Comparison of ENCODE assay signal across 27 mouse cellular contexts in the genomic region with DNA sequence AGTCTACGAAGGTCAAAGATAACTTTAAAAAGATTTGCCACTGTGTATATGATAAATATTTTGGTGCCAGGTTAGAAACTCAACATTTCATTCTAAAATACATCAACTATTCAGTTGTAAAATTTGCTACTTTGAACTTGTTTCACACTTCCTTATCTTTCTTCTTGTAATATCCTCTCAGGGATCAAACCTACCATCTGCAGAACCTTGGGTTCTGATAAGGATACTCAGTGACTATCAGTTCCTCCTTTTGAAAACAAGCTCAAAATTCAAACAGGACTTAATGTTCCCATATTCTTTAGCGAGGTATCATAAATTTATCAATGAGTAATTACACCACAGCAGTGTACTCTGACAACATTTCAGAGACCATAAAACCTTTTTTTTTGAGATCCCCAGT. TPM values are rescaled to one million over a fixed set of nuclear protein-coding genes. Genes with fewer than 3 reads are reported as not detected.
DNase-seq lines count a peak whose midpoint lies in the region; ATAC-seq and TF ChIP-seq lines count a peak whose summit lies in the region.
"Had no signal": no experiment of that assay in that cellular context is flagged by ENCODE, and none has a peak within 500 bp of the region (broad histone marks: within the 10 kb centered on the region; RNA-seq: fewer than 3 reads in every experiment).

No protein-coding gene starts in this region.

- H3K27me3 ChIP-seq in MEL (ENCODE audit: control insufficient read depth in 1 of 2, insufficient read depth in 2 of 2, low read length in 2 of 2), result no peaks in the 10 kb centered on the region
- no peaks in the 10 kb centered on the region for H3K27me3 ChIP-seq in intestine, embryonic 16.5 days (replicated peaks; ENCODE audit: control insufficient read depth, insufficient read depth, low read length)
- H3K27me3 ChIP-seq in midbrain, embryonic 10.5 days (ENCODE audit: low read depth, poor library complexity, severe bottlenecking), result no peaks in the 10 kb centered on the region
- H3K27me3 ChIP-seq: embryonic facial prominence, embryonic 13.5 days; embryonic facial prominence, embryonic 15.5 days; forebrain, embryonic 12.5 days had no signal

- no peak overlapping the region for H3K27ac ChIP-seq in MEL (ENCODE audit: control insufficient read depth, low read depth, low read length)
- H3K27ac ChIP-seq in intestine, embryonic 16.5 days (ENCODE audit: low read length), result no peak overlapping the region
- H3K27ac ChIP-seq in midbrain, embryonic 10.5 days (replicated peaks), result no peak overlapping the region
- H3K27ac ChIP-seq: embryonic facial prominence, embryonic 13.5 days; embryonic facial prominence, embryonic 15.5 days; forebrain, embryonic 10.5 days; forebrain, embryonic 12.5 days had no signal

- peak; percentile 64 for ATAC-seq in intestine, embryonic 16.5 days
- ATAC-seq: forebrain, embryonic 14.5 days; forebrain, embryonic 16.5 days had no signal

- TF ChIP-seq POLR2A in MEL (IDR thresholded peaks at IDR 0.05; ENCODE audit: control insufficient read depth in 1 of 2, insufficient read depth in 1 of 2, low read depth in 1 of 2, low read length in 2 of 2, poor library complexity in 1 of 2), result no peak

- H3K4me1 ChIP-seq in MEL (ENCODE audit: control insufficient read depth in 1 of 2, insufficient read depth in 2 of 2, low read length in 2 of 2), result no peaks in the 10 kb centered on the region
- H3K4me1 ChIP-seq in intestine, embryonic 16.5 days (ENCODE audit: control insufficient read depth, insufficient read depth, low read length), result no peaks in the 10 kb centered on the region
- H3K4me1 ChIP-seq in midbrain, embryonic 10.5 days, result no peaks in the 10 kb centered on the region
- H3K4me1 ChIP-seq: embryonic facial prominence, embryonic 13.5 days; embryonic facial prominence, embryonic 15.5 days; forebrain, embryonic 10.5 days; forebrain, embryonic 12.5 days had no signal

- no peaks in the 10 kb centered on the region for H3K79me2 ChIP-seq in MEL (ENCODE audit: control insufficient read depth, insufficient read depth, low read length, poor library complexity)

- H3K9ac ChIP-seq in MEL (ENCODE audit: control insufficient read depth, low read depth, low read length, poor library complexity, severe bottlenecking), result no peak overlapping the region
- H3K9ac ChIP-seq in intestine, embryonic 16.5 days (ENCODE audit: low read depth, low read length), result no peak overlapping the region
- H3K9ac ChIP-seq: embryonic facial prominence, embryonic 13.5 days; embryonic facial prominence, embryonic 15.5 days; forebrain, embryonic 12.5 days had no signal

- no peak for TF ChIP-seq RAD21 in MEL (IDR thresholded peaks at IDR 0.05; ENCODE audit: low read depth, low read length)

- H3K4me2 ChIP-seq in intestine, embryonic 16.5 days (ENCODE audit: low read depth, low read length), result no peak overlapping the region
- H3K4me2 ChIP-seq: embryonic facial prominence, embryonic 13.5 days; embryonic facial prominence, embryonic 15.5 days; forebrain, embryonic 12.5 days had no signal

- TF ChIP-seq EP300 in MEL (IDR thresholded peaks at IDR 0.05; ENCODE audit: low read depth in 1 of 2, low read length in 2 of 2), result no peak

- no peaks in the 10 kb centered on the region for H3K36me3 ChIP-seq in MEL (ENCODE audit: control insufficient read depth in 1 of 2, insufficient read depth in 2 of 2, low read length in 2 of 2)
- H3K36me3 ChIP-seq in intestine, embryonic 16.5 days (ENCODE audit: control insufficient read depth, insufficient read depth, low read length), result no peaks in the 10 kb centered on the region
- no peaks in the 10 kb centered on the region for H3K36me3 ChIP-seq in midbrain, embryonic 10.5 days
- H3K36me3 ChIP-seq: embryonic facial prominence, embryonic 13.5 days; embryonic facial prominence, embryonic 15.5 days; forebrain, embryonic 10.5 days; forebrain, embryonic 12.5 days had no signal

- H3K4me3 ChIP-seq in MEL (ENCODE audit: control insufficient read depth in 1 of 2, insufficient read depth in 1 of 2, low read depth in 2 of 2, low read length in 2 of 2), result no peak overlapping the region
- H3K4me3 ChIP-seq in intestine, embryonic 16.5 days (ENCODE audit: low read length), result no peak overlapping the region
- no peak overlapping the region for H3K4me3 ChIP-seq in midbrain, embryonic 10.5 days
- H3K4me3 ChIP-seq: embryonic facial prominence, embryonic 13.5 days; embryonic facial prominence, embryonic 15.5 days; erythroblast, embryonic 14.5 days; forebrain, embryonic 10.5 days; forebrain, embryonic 12.5 days had no signal

- DNase-seq in MEL (ENCODE audit: low read depth, low spot score), result no peak
- DNase-seq in midbrain, embryonic 10.5 days (ENCODE audit: low spot score), result no peak
- DNase-seq in gastrocnemius, postnatal 25 days, result no peak
- DNase-seq in cerebellum, postnatal 36 days, result no peak
- DNase-seq: adrenal gland, adult 2 months; adrenal gland, postnatal 10 days; adrenal gland, postnatal 25 days; cerebellum, adult 11-12 months; cerebellum, adult 2 months; cerebellum, adult 9-10 months; cerebellum, postnatal 10 days; cerebellum, postnatal 25 days; embryo, embryonic 11 days had no signal

- TF ChIP-seq CTCF in MEL (IDR thresholded peaks at IDR 0.05 in 2 of 3, conservative IDR thresholded peaks at IDR 0.05 in 1 of 3; ENCODE audit: control insufficient read depth in 1 of 3, insufficient read depth in 1 of 3, low read depth in 2 of 3, low read length in 3 of 3, poor library complexity in 1 of 3, severe bottlenecking in 1 of 3), result no peak

- no peaks in the 10 kb centered on the region for H3K9me3 ChIP-seq in MEL (replicated peaks; ENCODE audit: insufficient read depth, low read length)
- H3K9me3 ChIP-seq in intestine, embryonic 16.5 days (ENCODE audit: control insufficient read depth, low read length), result no peaks in the 10 kb centered on the region
- H3K9me3 ChIP-seq in midbrain, embryonic 10.5 days (replicated peaks), result no peaks in the 10 kb centered on the region
- H3K9me3 ChIP-seq: embryonic facial prominence, embryonic 13.5 days; embryonic facial prominence, embryonic 15.5 days; forebrain, embryonic 10.5 days; forebrain, embryonic 12.5 days had no signal

- WGBS in intestine, embryonic 16.5 days, result 57% methylated on average over 2 of the region's 2 CpGs
- 89% methylated on average over 2 of the region's 2 CpGs for WGBS in midbrain, embryonic 10.5 days

TF ChIP-seq in MEL, 35 proteins besides CTCF, POLR2A, EP300 and RAD21:
- TF ChIP-seq GABPA (IDR thresholded peaks at IDR 0.05; ENCODE audit: low read depth, low read length), result no peak
- TF ChIP-seq GATA1 (IDR thresholded peaks at IDR 0.05; ENCODE audit: low read depth, low read length), result 0 out of 2 replicates have a peak, but pooled peaks have one; percentile 38

RNA-seq across cellular contexts. Expression of a gene that starts 30.6 kb away (rescaled TPM):
- total RNA-seq in MEL (2012; rRNA removed), result not detected in 2 replicates
- polyA plus RNA-seq in MEL (2012; ENCODE audit: insufficient read depth in 1 of 2, insufficient read length in 2 of 2, low read depth in 1 of 2, low replicate concordance in 2 of 2, missing spikeins in 1 of 2), result not detected
- not detected in 2 replicates for polyA plus RNA-seq in intestine, embryonic 16.5 days (2015; fragmentation: Nextera tagmentation; extraction: Ambion mirVana)
- not detected in 2 replicates for polyA plus RNA-seq in midbrain, embryonic 10.5 days (2016; fragmentation: Nextera tagmentation; extraction: Ambion mirVana)
- not detected for total RNA-seq in gastrocnemius, postnatal 25 days (2021)
- total RNA-seq: adrenal gland, adult 2 months; adrenal gland, postnatal 10 days; adrenal gland, postnatal 25 days; adrenal gland, postnatal 4 days; common myeloid progenitor, adult 5-6 weeks had no signal
- polyA plus RNA-seq: adrenal gland, adult 2 months; brain, embryonic 14.5 days; C2C12; cerebellum, adult 2 months; embryonic facial prominence, embryonic 11.5 days; erythroblast, embryonic 14.5 days; forebrain, embryonic 10.5 days; forebrain, embryonic 14.5 days; forebrain, embryonic 16.5 days; frontal cortex, adult 2 months had no signal

RNA-seq across cellular contexts. Expression of a gene that starts 38.8 kb away (rescaled TPM):
- total RNA-seq in MEL (2012; rRNA removed), result not detected in 2 replicates
- not detected for polyA plus RNA-seq in MEL (2012; ENCODE audit: insufficient read depth in 1 of 2, insufficient read length in 2 of 2, low read depth in 1 of 2, low replicate concordance in 2 of 2, missing spikeins in 1 of 2)
- polyA plus RNA-seq in intestine, embryonic 16.5 days (2015; fragmentation: Nextera tagmentation; extraction: Ambion mirVana), result not detected in 2 replicates
- not detected in 2 replicates for polyA plus RNA-seq in midbrain, embryonic 10.5 days (2016; fragmentation: Nextera tagmentation; extraction: Ambion mirVana)
- total RNA-seq in gastrocnemius, postnatal 25 days (2021), result not detected
- total RNA-seq: adrenal gland, adult 2 months; adrenal gland, postnatal 10 days; adrenal gland, postnatal 25 days; adrenal gland, postnatal 4 days; common myeloid progenitor, adult 5-6 weeks had no signal
- polyA plus RNA-seq: adrenal gland, adult 2 months; C2C12; cerebellum, adult 2 months; embryonic facial prominence, embryonic 11.5 days; erythroblast, embryonic 14.5 days; forebrain, embryonic 10.5 days; forebrain, embryonic 12.5 days; forebrain, embryonic 14.5 days; forebrain, embryonic 16.5 days; frontal cortex, adult 2 months had no signal
